Mouse (Mus musculus): ENCODE results near the gene Bdkrb2. TPM values are rescaled to one million over a fixed set of nuclear protein-coding genes. Genes with fewer than 3 reads are reported as not detected.

The Bdkrb2 gene
- polyA plus RNA-seq, 1 experiment from 2014 or later: 4.0 TPM

DNA sequence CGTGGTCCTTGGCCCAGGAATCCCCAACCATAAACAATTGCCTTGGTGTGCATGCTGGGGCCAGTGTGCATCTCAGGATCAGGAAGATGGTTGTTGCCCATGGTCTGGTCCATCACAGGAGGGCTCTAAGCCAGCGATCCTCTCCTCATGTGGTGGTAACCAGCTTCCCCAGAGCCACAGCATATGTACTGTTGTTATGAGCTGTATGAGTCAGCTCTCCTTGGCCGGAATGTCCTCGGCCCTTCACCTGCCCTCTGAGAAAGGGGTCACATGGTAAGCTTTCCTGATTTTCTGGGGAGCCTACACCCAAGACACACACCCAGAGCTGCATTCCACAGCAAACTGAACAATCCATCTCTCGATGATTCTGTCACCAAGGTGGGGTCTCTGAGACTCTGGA lies 2.2 kb downstream of the Bdkrb2 start:
- Histone ChIP-seq H3K36me3 (ENCODE audit: control insufficient read depth, insufficient read depth, low read length) (no peaks in the 10 kb centered on the region), H3K27ac (replicated peaks) (no peak overlapping the region), H3K4me2 (replicated peaks; ENCODE audit: low read depth) (peak overlapping the region; percentile 49; the same call in 1 of the 2 replicates), H3K4me1 (replicated peaks; ENCODE audit: control insufficient read depth, insufficient read depth) (peaks cover 3% of the 10 kb centered on the region; the same call in 1 of the 2 replicates), H3K9me3 (ENCODE audit: control insufficient read depth, low read length) (no peaks in the 10 kb centered on the region; the same call in 1 of the 2 replicates), H3K27me3 (ENCODE audit: control insufficient read depth, insufficient read depth, low read length) (no peaks in the 10 kb centered on the region), H3K9ac (ENCODE audit: low read length) (no peak overlapping the region), H3K4me3 (ENCODE audit: low read depth, low read length) (0 out of 2 replicates have a peak overlapping the region, but pooled peaks have one; percentile 1)
- no peak for DNase-seq (ENCODE audit: low spot score)
- TF ChIP-seq EP300 (optimal IDR thresholded peaks at IDR 0.05): no peak
- no peak for TF ChIP-seq CTCF (IDR thresholded peaks at IDR 0.05; ENCODE audit: low read depth)
- WGBS: 53% methylated on average over 5 of the region's 5 CpGs
- no peak for ATAC-seq (ENCODE audit: low FRiP score, low TSS enrichment)

DNA sequence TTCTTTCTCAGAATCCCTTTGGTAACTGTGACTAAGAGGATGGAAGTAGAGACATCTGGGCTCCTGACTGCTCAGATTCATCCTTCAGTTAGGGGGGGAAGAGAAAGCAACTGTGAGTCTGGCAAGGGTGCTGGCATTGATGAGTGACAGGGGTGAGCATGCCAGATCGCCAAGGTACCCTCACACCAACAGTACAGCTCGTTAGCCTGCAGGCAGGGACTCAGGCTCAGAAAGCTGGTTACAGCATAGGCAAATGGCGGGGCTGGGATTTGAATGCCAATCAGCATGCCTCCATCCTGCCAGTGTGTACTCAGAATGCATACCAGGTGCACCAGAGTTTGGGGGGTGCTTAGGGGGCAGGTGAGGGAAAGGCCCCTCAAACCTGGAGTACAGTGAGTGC lies 8.8 kb downstream of the Bdkrb2 start:
- H3K9me3 ChIP-seq (ENCODE audit: control insufficient read depth, low read length): no peaks in the 10 kb centered on the region; the same call in 1 of the 2 replicates
- H3K4me1 ChIP-seq (replicated peaks; ENCODE audit: control insufficient read depth, insufficient read depth): no peaks in the 10 kb centered on the region; the same call in 1 of the 2 replicates
- no peak for DNase-seq (ENCODE audit: low spot score)
- no peak overlapping the region for H3K9ac ChIP-seq (ENCODE audit: low read length)
- no peaks in the 10 kb centered on the region for H3K36me3 ChIP-seq (ENCODE audit: control insufficient read depth, insufficient read depth, low read length)
- no peak for ATAC-seq (ENCODE audit: low FRiP score, low TSS enrichment)
- 79% methylated on average over 3 of the region's 3 CpGs for WGBS
- no peak overlapping the region for H3K27ac ChIP-seq (replicated peaks)
- TF ChIP-seq CTCF (IDR thresholded peaks at IDR 0.05; ENCODE audit: low read depth) (no peak), EP300 (optimal IDR thresholded peaks at IDR 0.05) (no peak)
- no peak overlapping the region for H3K4me2 ChIP-seq (replicated peaks; ENCODE audit: low read depth)
- H3K27me3 ChIP-seq (ENCODE audit: control insufficient read depth, insufficient read depth, low read length): no peaks in the 10 kb centered on the region
- H3K4me3 ChIP-seq (ENCODE audit: low read depth, low read length): no peak overlapping the region

DNA sequence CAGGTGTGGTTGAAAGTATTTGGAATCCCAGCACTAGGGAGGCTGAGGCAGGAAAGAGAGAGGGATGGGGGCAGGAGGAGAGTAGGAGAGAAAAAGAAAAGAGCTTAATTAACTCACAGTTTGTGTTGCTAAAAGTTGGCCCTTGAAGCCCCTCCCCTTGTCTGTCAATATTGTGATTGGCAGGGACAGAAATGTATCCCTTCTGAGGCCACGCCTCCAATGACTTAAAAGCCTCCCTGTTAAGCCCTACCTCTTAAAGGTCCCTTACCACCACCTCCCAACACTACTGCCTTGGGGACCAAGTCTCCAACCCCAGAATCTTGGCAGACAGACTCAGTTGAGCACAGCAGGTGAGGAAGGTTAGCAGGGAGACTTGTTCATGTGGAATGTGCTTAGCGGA lies 9.6 kb downstream of the Bdkrb2 start:
- ATAC-seq (ENCODE audit: low FRiP score, low TSS enrichment) (no peak), DNase-seq (ENCODE audit: low spot score) (no peak)
- H3K4me2 ChIP-seq (replicated peaks; ENCODE audit: low read depth): no peak overlapping the region
- 80% methylated on average over 2 of the region's 2 CpGs for WGBS
- no peaks in the 10 kb centered on the region; the same call in 1 of the 2 replicates for H3K4me1 ChIP-seq (replicated peaks; ENCODE audit: control insufficient read depth, insufficient read depth)
- no peak for TF ChIP-seq EP300 (optimal IDR thresholded peaks at IDR 0.05)
- no peak for TF ChIP-seq CTCF (IDR thresholded peaks at IDR 0.05; ENCODE audit: low read depth)
- H3K9me3 ChIP-seq (ENCODE audit: control insufficient read depth, low read length): no peaks in the 10 kb centered on the region
- H3K36me3 ChIP-seq (ENCODE audit: control insufficient read depth, insufficient read depth, low read length): no peaks in the 10 kb centered on the region
- H3K9ac ChIP-seq (ENCODE audit: low read length): no peak overlapping the region
- H3K4me3 ChIP-seq (ENCODE audit: low read depth, low read length): no peak overlapping the region
- H3K27me3 ChIP-seq (ENCODE audit: control insufficient read depth, insufficient read depth, low read length): no peaks in the 10 kb centered on the region
- 0 out of 2 replicates have a peak overlapping the region, but pooled peaks have one; percentile 67 for H3K27ac ChIP-seq (replicated peaks)

DNA sequence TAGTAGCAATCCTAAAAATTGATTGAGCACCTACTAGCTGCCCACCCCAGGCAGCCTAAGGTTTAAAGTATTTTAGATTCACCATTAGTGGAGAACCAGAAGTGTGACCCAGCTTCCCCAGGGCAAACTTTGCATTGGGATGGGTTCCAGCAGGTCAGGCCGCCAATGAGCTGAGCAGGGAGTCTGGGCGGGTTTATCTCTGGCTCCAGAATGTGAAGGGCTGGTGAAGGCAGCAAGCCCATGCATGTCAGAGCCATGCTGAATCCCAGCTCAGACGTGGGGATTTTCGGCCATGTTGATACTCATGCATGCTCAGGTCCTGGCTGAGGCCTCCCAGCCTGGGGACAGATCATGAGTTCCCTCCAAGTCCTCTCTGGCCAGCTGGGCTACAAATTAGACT lies 11.3 kb downstream of the Bdkrb2 start:
- H3K9me3 ChIP-seq (ENCODE audit: control insufficient read depth, low read length): no peaks in the 10 kb centered on the region
- no peaks in the 10 kb centered on the region; the same call in 1 of the 2 replicates for H3K4me1 ChIP-seq (replicated peaks; ENCODE audit: control insufficient read depth, insufficient read depth)
- WGBS: 81% methylated on average over 4 of the region's 4 CpGs
- TF ChIP-seq CTCF (IDR thresholded peaks at IDR 0.05; ENCODE audit: low read depth) (no peak), EP300 (optimal IDR thresholded peaks at IDR 0.05) (no peak)
- no peak overlapping the region; the same call in 1 of the 2 replicates for H3K27ac ChIP-seq (replicated peaks)
- no peak overlapping the region for H3K9ac ChIP-seq (ENCODE audit: low read length)
- H3K27me3 ChIP-seq (ENCODE audit: control insufficient read depth, insufficient read depth, low read length): no peaks in the 10 kb centered on the region
- DNase-seq (ENCODE audit: low spot score) (no peak), ATAC-seq (ENCODE audit: low FRiP score, low TSS enrichment) (no peak)
- no peak overlapping the region for H3K4me3 ChIP-seq (ENCODE audit: low read depth, low read length)
- no peak overlapping the region for H3K4me2 ChIP-seq (replicated peaks; ENCODE audit: low read depth)
- no peaks in the 10 kb centered on the region for H3K36me3 ChIP-seq (ENCODE audit: control insufficient read depth, insufficient read depth, low read length)

DNA sequence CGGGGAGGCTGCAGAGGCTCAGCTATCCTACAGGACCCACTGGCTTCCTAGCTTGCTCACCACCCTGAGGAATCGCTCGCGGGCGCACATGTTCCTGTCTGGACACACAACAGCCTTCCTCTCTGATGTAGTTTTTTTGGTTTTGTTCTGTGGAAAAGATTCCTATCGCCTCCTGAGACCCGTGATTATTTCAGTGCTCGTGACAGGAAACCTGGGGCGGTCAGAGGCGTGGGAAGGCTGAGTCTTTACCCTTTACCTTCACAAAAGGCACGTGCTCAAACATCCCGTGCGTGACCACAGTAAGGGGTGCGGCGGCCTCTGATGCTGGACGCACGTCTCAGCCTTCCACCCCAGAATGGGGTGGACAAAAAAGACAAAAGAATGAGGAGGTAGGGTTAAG lies 17.5 kb downstream of the Bdkrb2 start:
- Histone ChIP-seq H3K4me1 (replicated peaks; ENCODE audit: control insufficient read depth, insufficient read depth) (peaks cover 2% of the 10 kb centered on the region; the same call in 1 of the 2 replicates), H3K27me3 (ENCODE audit: control insufficient read depth, insufficient read depth, low read length) (no peaks in the 10 kb centered on the region), H3K9ac (ENCODE audit: low read length) (no peak overlapping the region), H3K4me3 (ENCODE audit: low read depth, low read length) (no peak overlapping the region), H3K9me3 (ENCODE audit: control insufficient read depth, low read length) (no peaks in the 10 kb centered on the region), H3K27ac (replicated peaks) (0 out of 2 replicates have a peak overlapping the region, but pooled peaks have one; percentile 13), H3K4me2 (replicated peaks; ENCODE audit: low read depth) (no peak overlapping the region), H3K36me3 (ENCODE audit: control insufficient read depth, insufficient read depth, low read length) (no peaks in the 10 kb centered on the region)
- DNase-seq (ENCODE audit: low spot score): no peak
- TF ChIP-seq CTCF (IDR thresholded peaks at IDR 0.05; ENCODE audit: low read depth) (no peak), EP300 (optimal IDR thresholded peaks at IDR 0.05) (no peak)
- 72% methylated on average over 17 of the region's 17 CpGs for WGBS
- ATAC-seq (ENCODE audit: low FRiP score, low TSS enrichment): no peak

DNA sequence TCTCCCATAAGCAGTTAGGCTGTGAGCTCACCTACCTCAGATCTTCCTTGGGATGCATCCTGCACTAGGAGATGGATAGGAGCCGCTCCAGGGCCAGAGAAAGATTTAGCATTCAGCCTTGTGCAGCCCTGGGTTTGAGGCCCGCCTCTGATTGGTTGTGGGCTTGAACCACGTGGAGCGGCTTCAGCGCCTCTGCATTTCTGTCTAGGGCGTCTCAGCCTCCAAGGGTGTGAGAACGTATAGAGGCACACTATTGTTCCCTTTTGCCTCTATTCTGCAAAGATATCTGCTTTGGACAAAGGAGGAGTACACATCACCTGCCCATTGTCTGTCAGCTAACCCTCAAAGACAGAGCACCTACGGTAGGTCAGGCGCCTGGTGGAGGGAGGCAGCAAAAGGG lies 19.5 kb downstream of the Bdkrb2 start:
- DNase-seq (ENCODE audit: low spot score): no peak
- Histone ChIP-seq H3K27ac (replicated peaks) (no peak overlapping the region), H3K9me3 (ENCODE audit: control insufficient read depth, low read length) (no peaks in the 10 kb centered on the region), H3K27me3 (ENCODE audit: control insufficient read depth, insufficient read depth, low read length) (no peaks in the 10 kb centered on the region), H3K9ac (ENCODE audit: low read length) (no peak overlapping the region), H3K4me2 (replicated peaks; ENCODE audit: low read depth) (no peak overlapping the region), H3K4me1 (replicated peaks; ENCODE audit: control insufficient read depth, insufficient read depth) (peaks cover 2% of the 10 kb centered on the region; the same call in 1 of the 2 replicates), H3K4me3 (ENCODE audit: low read depth, low read length) (no peak overlapping the region), H3K36me3 (ENCODE audit: control insufficient read depth, insufficient read depth, low read length) (no peaks in the 10 kb centered on the region)
- TF ChIP-seq EP300 (optimal IDR thresholded peaks at IDR 0.05): no peak
- TF ChIP-seq CTCF (IDR thresholded peaks at IDR 0.05; ENCODE audit: low read depth): no peak
- no peak for ATAC-seq (ENCODE audit: low FRiP score, low TSS enrichment)
- WGBS: 60% methylated on average over 9 of the region's 9 CpGs
